Mouse (Mus musculus): ENCODE results near the gene Fabp1. TPM values are rescaled to one million over a fixed set of nuclear protein-coding genes. Genes with fewer than 3 reads are reported as not detected.

Fabp1 gene
- polyA plus RNA-seq, 1 experiment: not detected

DNA sequence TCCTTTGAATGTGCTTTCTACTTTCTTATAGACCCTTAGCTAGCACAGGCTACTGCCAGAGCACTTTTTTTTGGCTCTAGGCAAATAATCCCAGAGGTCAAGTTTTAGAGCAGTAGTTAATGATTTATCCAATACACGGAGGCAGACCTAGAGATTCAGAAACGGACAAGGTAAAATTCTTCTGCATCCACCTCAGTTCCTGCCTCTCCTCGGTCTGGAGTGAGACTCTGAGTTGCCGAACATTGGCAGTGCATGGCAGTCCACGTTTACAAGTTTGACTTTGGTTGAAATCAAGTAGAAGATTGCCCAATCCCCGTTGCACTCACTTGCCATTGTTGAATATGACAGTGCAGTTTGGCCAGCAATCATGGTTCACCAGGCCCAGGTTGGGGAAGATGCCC is 37.4 kb downstream of the Fabp1 start:
- Histone ChIP-seq H3K9me3 (replicated peaks; ENCODE audit: control insufficient read depth, insufficient read depth, low read length, poor library complexity, severe bottlenecking) (no peaks in the 10 kb centered on the region), H3K27ac (ENCODE audit: insufficient read depth, low read length) (no peak overlapping the region), H3K9ac (ENCODE audit: low read depth, poor library complexity, severe bottlenecking) (no peak overlapping the region), H3K27me3 (ENCODE audit: control insufficient read depth, insufficient read depth, low read length, poor library complexity, severe bottlenecking) (0 out of 2 replicates have a peak, but pooled peaks cover 1% of the 10 kb centered on the region), H3K4me1 (ENCODE audit: control insufficient read depth, insufficient read depth, low read length) (no peaks in the 10 kb centered on the region), H3K4me3 (ENCODE audit: low read depth, low read length) (no peak overlapping the region), H3K36me3 (ENCODE audit: control insufficient read depth, insufficient read depth, low read length, poor library complexity, severe bottlenecking) (no peaks in the 10 kb centered on the region)
- no peak for TF ChIP-seq POLR2A (IDR thresholded peaks at IDR 0.05; ENCODE audit: insufficient read depth, low read length)
- TF ChIP-seq CTCF (IDR thresholded peaks at IDR 0.05; ENCODE audit: low read depth, low read length): no peak
- TF ChIP-seq EP300 (IDR thresholded peaks at IDR 0.05; ENCODE audit: insufficient read depth, low read depth, low read length): no peak

DNA sequence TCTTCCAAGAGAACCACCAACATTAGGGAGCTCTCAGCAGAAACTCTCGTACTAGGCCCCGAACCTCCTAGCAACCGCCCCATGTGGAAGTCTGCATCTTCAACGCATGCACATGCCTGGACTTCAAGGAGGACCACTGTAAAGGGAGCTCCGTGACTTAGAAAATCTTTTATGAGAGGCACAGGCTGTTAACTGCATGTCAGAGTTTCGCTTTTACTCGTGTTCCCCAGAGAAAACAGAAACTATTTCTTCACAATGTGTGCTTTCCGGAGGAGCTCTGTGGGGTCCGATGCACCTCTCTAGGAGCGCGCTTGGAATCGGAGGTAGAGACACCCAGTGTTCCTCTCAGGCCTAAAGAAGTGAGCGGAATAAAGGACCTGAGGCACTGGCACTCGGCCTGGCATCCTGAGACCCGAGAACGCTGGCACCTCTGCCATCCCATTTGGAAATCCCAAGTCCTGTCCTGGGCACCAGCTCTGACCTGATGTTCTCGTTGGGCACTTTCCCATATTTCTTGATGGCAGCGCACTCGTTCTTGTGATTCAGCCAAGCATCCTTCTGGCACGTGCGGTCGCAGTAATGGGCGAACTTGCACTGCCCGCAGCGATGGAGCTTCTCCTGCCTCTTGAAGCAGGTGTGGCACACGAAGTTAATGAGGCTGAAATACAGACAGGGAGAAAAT is 39.6 kb downstream of the Fabp1 start:
- no peaks in the 10 kb centered on the region for H3K4me1 ChIP-seq (ENCODE audit: control insufficient read depth, insufficient read depth, low read length)
- no peak overlapping the region for H3K9ac ChIP-seq (ENCODE audit: low read depth, poor library complexity, severe bottlenecking)
- H3K4me3 ChIP-seq (ENCODE audit: low read depth, low read length): no peak overlapping the region
- no peak overlapping the region for H3K27ac ChIP-seq (ENCODE audit: insufficient read depth, low read length)
- TF ChIP-seq EP300 (IDR thresholded peaks at IDR 0.05; ENCODE audit: insufficient read depth, low read depth, low read length) (no peak), POLR2A (IDR thresholded peaks at IDR 0.05; ENCODE audit: insufficient read depth, low read length) (no peak), CTCF (IDR thresholded peaks at IDR 0.05; ENCODE audit: low read depth, low read length) (no peak)
- no peaks in the 10 kb centered on the region for H3K9me3 ChIP-seq (replicated peaks; ENCODE audit: control insufficient read depth, insufficient read depth, low read length, poor library complexity, severe bottlenecking)
- no peaks in the 10 kb centered on the region for H3K36me3 ChIP-seq (ENCODE audit: control insufficient read depth, insufficient read depth, low read length, poor library complexity, severe bottlenecking)
- 0 out of 2 replicates have a peak, but pooled peaks cover 1% of the 10 kb centered on the region for H3K27me3 ChIP-seq (ENCODE audit: control insufficient read depth, insufficient read depth, low read length, poor library complexity, severe bottlenecking)

DNA sequence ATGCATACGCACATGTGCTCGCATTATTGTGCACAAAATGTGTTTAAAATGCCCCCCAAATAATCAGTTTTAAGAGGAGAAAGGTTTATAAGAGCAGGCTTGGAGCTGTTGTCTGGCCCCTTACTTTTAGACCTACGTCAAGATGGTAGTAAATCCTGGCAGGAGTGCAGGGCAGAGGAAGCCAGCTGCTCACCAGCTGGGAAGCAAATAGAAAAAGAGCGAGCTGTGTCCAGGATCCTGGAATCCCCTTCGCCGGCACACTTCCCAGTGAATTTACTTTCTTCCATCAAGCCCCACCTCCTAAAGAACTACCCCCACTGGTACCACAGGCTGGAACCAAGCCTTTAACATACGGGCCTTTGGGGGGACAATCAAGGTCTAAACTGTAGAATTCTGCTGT is 41.2 kb downstream of the Fabp1 start:
- H3K9me3 ChIP-seq (replicated peaks; ENCODE audit: control insufficient read depth, insufficient read depth, low read length, poor library complexity, severe bottlenecking): no peaks in the 10 kb centered on the region
- no peak overlapping the region for H3K4me3 ChIP-seq (ENCODE audit: low read depth, low read length)
- H3K9ac ChIP-seq (ENCODE audit: low read depth, poor library complexity, severe bottlenecking): no peak overlapping the region
- H3K27me3 ChIP-seq (ENCODE audit: control insufficient read depth, insufficient read depth, low read length, poor library complexity, severe bottlenecking): 0 out of 2 replicates have a peak, but pooled peaks cover 1% of the 10 kb centered on the region
- no peak overlapping the region for H3K27ac ChIP-seq (ENCODE audit: insufficient read depth, low read length)
- TF ChIP-seq CTCF (IDR thresholded peaks at IDR 0.05; ENCODE audit: low read depth, low read length): no peak
- no peak for TF ChIP-seq EP300 (IDR thresholded peaks at IDR 0.05; ENCODE audit: insufficient read depth, low read depth, low read length)
- no peak for TF ChIP-seq POLR2A (IDR thresholded peaks at IDR 0.05; ENCODE audit: insufficient read depth, low read length)
- no peaks in the 10 kb centered on the region for H3K4me1 ChIP-seq (ENCODE audit: control insufficient read depth, insufficient read depth, low read length)
- no peaks in the 10 kb centered on the region for H3K36me3 ChIP-seq (ENCODE audit: control insufficient read depth, insufficient read depth, low read length, poor library complexity, severe bottlenecking)

DNA sequence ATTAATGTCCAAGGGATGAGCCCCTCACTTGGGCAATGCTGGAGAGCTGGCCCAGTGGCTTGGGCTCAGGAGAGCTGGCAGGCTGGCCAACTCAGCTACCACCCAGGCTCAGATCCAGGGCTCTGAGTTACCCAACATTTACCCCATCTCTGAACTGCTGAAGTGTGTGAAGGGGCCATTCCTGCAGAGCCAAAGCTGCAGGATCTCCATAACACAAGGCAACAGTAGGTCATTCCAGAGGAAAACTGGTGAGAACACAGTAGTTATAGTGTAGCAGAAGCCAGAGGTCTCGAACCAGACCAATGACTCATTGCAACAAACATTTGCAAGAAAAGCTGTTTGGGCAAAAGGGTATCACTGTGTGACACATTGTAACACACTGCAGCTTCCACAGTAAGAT is 43.2 kb downstream of the Fabp1 start:
- no peak overlapping the region for H3K4me3 ChIP-seq (ENCODE audit: low read depth, low read length)
- TF ChIP-seq CTCF (IDR thresholded peaks at IDR 0.05; ENCODE audit: low read depth, low read length) (no peak), POLR2A (IDR thresholded peaks at IDR 0.05; ENCODE audit: insufficient read depth, low read length) (no peak), EP300 (IDR thresholded peaks at IDR 0.05; ENCODE audit: insufficient read depth, low read depth, low read length) (no peak)
- no peaks in the 10 kb centered on the region for H3K9me3 ChIP-seq (replicated peaks; ENCODE audit: control insufficient read depth, insufficient read depth, low read length, poor library complexity, severe bottlenecking)
- H3K36me3 ChIP-seq (ENCODE audit: control insufficient read depth, insufficient read depth, low read length, poor library complexity, severe bottlenecking): no peaks in the 10 kb centered on the region
- no peaks in the 10 kb centered on the region for H3K4me1 ChIP-seq (ENCODE audit: control insufficient read depth, insufficient read depth, low read length)
- no peak overlapping the region for H3K9ac ChIP-seq (ENCODE audit: low read depth, poor library complexity, severe bottlenecking)
- H3K27ac ChIP-seq (ENCODE audit: insufficient read depth, low read length): no peak overlapping the region
- H3K27me3 ChIP-seq (ENCODE audit: control insufficient read depth, insufficient read depth, low read length, poor library complexity, severe bottlenecking): 0 out of 2 replicates have a peak, but pooled peaks cover 1% of the 10 kb centered on the region

DNA sequence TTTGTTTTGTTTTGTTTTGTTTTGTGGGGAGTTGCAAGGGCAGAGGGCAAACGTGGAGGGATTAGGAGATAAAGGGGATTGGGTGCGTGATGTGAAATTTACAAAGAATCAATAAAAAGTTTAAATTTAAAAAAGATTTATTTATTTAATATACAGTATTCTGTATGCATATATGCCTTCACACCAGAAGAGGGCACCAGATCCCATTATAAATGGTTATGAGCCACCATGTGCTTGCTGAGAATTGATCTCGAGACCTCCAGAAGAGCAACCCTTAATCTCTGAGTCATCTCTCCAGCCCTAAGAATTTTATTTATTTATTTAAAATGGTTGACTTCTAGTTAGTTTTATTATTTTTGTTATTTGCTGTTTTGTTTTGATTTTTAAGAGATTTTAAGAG is 43.6 kb downstream of the Fabp1 start:
- Histone ChIP-seq H3K27me3 (ENCODE audit: control insufficient read depth, insufficient read depth, low read length, poor library complexity, severe bottlenecking) (0 out of 2 replicates have a peak, but pooled peaks cover 1% of the 10 kb centered on the region), H3K4me1 (ENCODE audit: control insufficient read depth, insufficient read depth, low read length) (no peaks in the 10 kb centered on the region), H3K36me3 (ENCODE audit: control insufficient read depth, insufficient read depth, low read length, poor library complexity, severe bottlenecking) (no peaks in the 10 kb centered on the region), H3K27ac (ENCODE audit: insufficient read depth, low read length) (no peak overlapping the region), H3K9me3 (replicated peaks; ENCODE audit: control insufficient read depth, insufficient read depth, low read length, poor library complexity, severe bottlenecking) (no peaks in the 10 kb centered on the region), H3K9ac (ENCODE audit: low read depth, poor library complexity, severe bottlenecking) (no peak overlapping the region), H3K4me3 (ENCODE audit: low read depth, low read length) (no peak overlapping the region)
- no peak for TF ChIP-seq EP300 (IDR thresholded peaks at IDR 0.05; ENCODE audit: insufficient read depth, low read depth, low read length)
- no peak for TF ChIP-seq CTCF (IDR thresholded peaks at IDR 0.05; ENCODE audit: low read depth, low read length)
- no peak for TF ChIP-seq POLR2A (IDR thresholded peaks at IDR 0.05; ENCODE audit: insufficient read depth, low read length)

DNA sequence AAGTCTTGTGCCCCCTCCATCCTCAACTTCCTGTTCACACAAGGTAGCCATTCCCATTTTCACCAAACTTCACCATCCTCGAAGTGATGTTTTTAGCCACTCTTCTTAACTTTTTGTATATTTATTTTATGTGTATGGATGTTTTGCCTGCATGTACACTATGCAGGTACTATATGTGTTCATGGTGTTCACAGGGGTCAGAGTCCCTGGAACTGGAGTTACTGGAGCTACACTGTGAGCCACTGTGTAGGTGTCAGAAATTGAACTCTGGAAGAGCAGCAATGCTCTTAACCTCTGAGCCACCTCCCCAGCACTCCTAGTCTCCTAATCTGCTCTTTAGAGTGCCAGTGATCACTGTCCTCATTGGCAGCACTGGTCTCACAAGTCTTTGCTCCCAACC is 48.8 kb downstream of the Fabp1 start:
- H3K9me3 ChIP-seq (replicated peaks; ENCODE audit: control insufficient read depth, insufficient read depth, low read length, poor library complexity, severe bottlenecking): no peaks in the 10 kb centered on the region
- no peak for TF ChIP-seq CTCF (IDR thresholded peaks at IDR 0.05; ENCODE audit: low read depth, low read length)
- TF ChIP-seq EP300 (IDR thresholded peaks at IDR 0.05; ENCODE audit: insufficient read depth, low read depth, low read length): no peak
- TF ChIP-seq POLR2A (IDR thresholded peaks at IDR 0.05; ENCODE audit: insufficient read depth, low read length): no peak
- no peaks in the 10 kb centered on the region for H3K36me3 ChIP-seq (ENCODE audit: control insufficient read depth, insufficient read depth, low read length, poor library complexity, severe bottlenecking)

More for the DNA sequence above, 48.8 kb downstream of the Fabp1 start:
- no peaks in the 10 kb centered on the region for H3K27me3 ChIP-seq (ENCODE audit: control insufficient read depth, insufficient read depth, low read length, poor library complexity, severe bottlenecking)
- no peaks in the 10 kb centered on the region for H3K4me1 ChIP-seq (ENCODE audit: control insufficient read depth, insufficient read depth, low read length)
- no peak overlapping the region for H3K4me3 ChIP-seq (ENCODE audit: low read depth, low read length)
- H3K27ac ChIP-seq (ENCODE audit: insufficient read depth, low read length): no peak overlapping the region
- no peak overlapping the region for H3K9ac ChIP-seq (ENCODE audit: low read depth, poor library complexity, severe bottlenecking)

All from ES-Bruce4 (cell line).